Mouse (Mus musculus) heart, embryonic 12.5 days (tissue): ENCODE data around the gene Aldh3a2. TPM values are rescaled to one million over a fixed set of nuclear protein-coding genes. Genes with fewer than 3 reads are reported as not detected.
"Not testable (repeated sequence)": the region's sequence is repeated elsewhere in the genome, so short reads cannot be mapped to it uniquely, and the experiment has no call there.

Experiments used
- ATAC-seq: fragments of 200-750 bp; cut with Nextera tagmentation; 2 replicates; pipeline ENCODE4 v1.8.0; 2017; ENCODE audit warnings: moderate TSS enrichment, moderate library complexity; ENCODE audit not compliant: insufficient number of reproducible peaks, low FRiP score
- H3K27ac ChIP-seq: fragments of 300-500 bp; sonication (generic); 2 replicates; pipeline ENCODE4 v1.5.1; 2016; ENCODE audit warnings: mild to moderate bottlenecking, moderate library complexity; ENCODE audit not compliant: poor library complexity, severe bottlenecking
- H3K27me3 ChIP-seq: fragments of 300-500 bp; sonication (generic); replicated peaks from 2 replicates; pipeline ENCODE4 v1.6.1; 2016; ENCODE audit warnings: mild to moderate bottlenecking, moderate library complexity
- H3K36me3 ChIP-seq: fragments of 300-500 bp; sonication (generic); 2 replicates; pipeline ENCODE4 v1.6.1; 2016; ENCODE audit warnings: mild to moderate bottlenecking, moderate library complexity
- H3K4me1 ChIP-seq: fragments of 300-500 bp; sonication (generic); replicated peaks from 2 replicates; pipeline ENCODE4 v1.6.1; 2016; ENCODE audit warnings: mild to moderate bottlenecking
- H3K4me2 ChIP-seq: fragments of 300-500 bp; sonication (generic); 2 replicates; pipeline ENCODE4 v1.6.1; 2016; ENCODE audit warnings: mild to moderate bottlenecking, moderate library complexity
- H3K4me3 ChIP-seq: fragments of 300-500 bp; sonication (generic); 2 replicates; pipeline ENCODE4 v1.5.1; 2016; ENCODE audit warnings: mild to moderate bottlenecking
- H3K9ac ChIP-seq: fragments of 300-500 bp; sonication (generic); 2 replicates; pipeline ENCODE4 v1.6.1; 2016; ENCODE audit warnings: mild to moderate bottlenecking, moderate library complexity
- H3K9me3 ChIP-seq: fragments of 300-500 bp; sonication (generic); replicated peaks from 2 replicates; pipeline ENCODE4 v1.6.1; 2016; ENCODE audit warnings: mild to moderate bottlenecking, moderate library complexity
- WGBS: fragments of 180-500 bp; shearing (Covaris S2); methylation state at CpG from one replicate; pipeline ENCODE4 v1.1.7; 2016; 5-methylcytosine and 5-hydroxymethylcytosine counted together
- polyA plus RNA-seq: library from polyadenylated mRNA; unstranded; fragments of >200 nt; fragmentation: Nextera tagmentation; extraction: Ambion mirVana; gene quantifications from 2 replicates; pipeline ENCODE4 v1.2.1, GENCODE M21; 2016

Gene Aldh3a2
- polyA plus RNA-seq = 32.0 and 33.1 TPM in 2 replicates

- H3K27ac ChIP-seq = peak within 1 kb of the TSS; percentile 94
- H3K4me1 ChIP-seq = no peaks in the 10 kb centered on the region
- no peaks in the 10 kb centered on the region for H3K9me3 ChIP-seq
- under 1% methylated on average over 58 of the region's 58 CpGs for WGBS
- peak within 1 kb of the TSS; percentile 86 for H3K4me2 ChIP-seq
- ATAC-seq = peak; percentile 100
- no peaks in the 10 kb centered on the region for H3K27me3 ChIP-seq
- peak within 1 kb of the TSS; percentile 90 for H3K4me3 ChIP-seq
- H3K36me3 ChIP-seq = peaks cover 17% of the 10 kb centered on the region
- H3K9ac ChIP-seq = peak within 1 kb of the TSS; percentile 89
Measured at GRCm38 (mm10) chr11:61266551-61267533, at the start of gene Aldh3a2. Gene Aldh3a2, minus strand, starts transcription at chr11:61267464.

GRCm38 (mm10) chr11:61316864-61317263, 49.6 kb upstream of the Aldh3a2 start:
- Histone ChIP-seq H3K27me3 (no peaks in the 10 kb centered on the region), H3K4me2 (no peak overlapping the region), H3K9ac (no peak overlapping the region), H3K4me3 (no peak overlapping the region), H3K36me3 (no peaks in the 10 kb centered on the region), H3K27ac (no peak overlapping the region), H3K4me1 (peaks cover 35% of the 10 kb centered on the region), H3K9me3 (no peaks in the 10 kb centered on the region)
- ATAC-seq = no peak
- WGBS = 51% methylated on average over 2 of the region's 2 CpGs

DNA sequence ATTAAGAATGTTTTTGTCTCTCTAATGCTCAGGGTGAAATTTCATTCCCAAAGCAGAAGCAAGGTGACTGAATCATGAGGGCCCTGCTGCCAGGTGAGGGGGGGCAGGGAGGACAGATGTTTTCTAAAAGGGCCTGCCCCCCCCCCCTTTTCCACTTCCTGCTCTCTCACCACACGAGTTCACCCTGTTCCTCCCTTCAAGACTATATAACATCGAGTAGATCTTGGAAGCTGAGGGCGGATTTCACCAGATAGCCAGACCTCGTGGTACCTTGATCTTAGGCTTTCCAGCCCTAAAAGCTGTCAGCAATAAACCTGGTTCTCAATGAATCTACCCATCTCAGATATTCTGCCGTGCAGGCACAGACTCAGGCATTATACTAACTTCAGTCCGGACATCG, 43.1 kb upstream of the Aldh3a2 start:
- ATAC-seq = no peak
- Histone ChIP-seq H3K9ac (no peak overlapping the region), H3K27ac (no peak overlapping the region), H3K27me3 (no peaks in the 10 kb centered on the region), H3K9me3 (peaks cover 5% of the 10 kb centered on the region; the same call in 1 of the 2 replicates), H3K4me2 (no peak overlapping the region), H3K4me1 (peaks cover 10% of the 10 kb centered on the region), H3K36me3 (no peaks in the 10 kb centered on the region), H3K4me3 (no peak overlapping the region)
- WGBS = 73% methylated on average over 7 of the region's 7 CpGs

GRCm38 (mm10) chr11:61309831-61310230, 42.6 kb upstream of the Aldh3a2 start:
- H3K4me1 ChIP-seq = peaks cover 10% of the 10 kb centered on the region
- no peaks in the 10 kb centered on the region for H3K36me3 ChIP-seq
- H3K4me3 ChIP-seq = no peak overlapping the region
- no peak overlapping the region for H3K27ac ChIP-seq
- H3K9ac ChIP-seq = no peak overlapping the region
- ATAC-seq = no peak
- no peak overlapping the region for H3K4me2 ChIP-seq
- WGBS = 72% methylated on average over 12 of the region's 12 CpGs
- H3K27me3 ChIP-seq = no peaks in the 10 kb centered on the region
- H3K9me3 ChIP-seq = peaks cover 9% of the 10 kb centered on the region

GRCm38 (mm10) chr11:61307795-61308194, 40.5 kb upstream of the Aldh3a2 start:
- Histone ChIP-seq H3K36me3 (no peaks in the 10 kb centered on the region), H3K9ac (no peak overlapping the region), H3K27ac (no peak overlapping the region), H3K4me3 (no peak overlapping the region), H3K4me1 (0 out of 2 replicates have a peak, but pooled peaks cover 3% of the 10 kb centered on the region), H3K27me3 (no peaks in the 10 kb centered on the region), H3K9me3 (peaks cover 9% of the 10 kb centered on the region), H3K4me2 (peak overlapping the region; percentile 10; the same call in 1 of the 2 replicates)
- no peak for ATAC-seq
- 37% methylated on average over 7 of the region's 7 CpGs for WGBS

GRCm38 (mm10) chr11:61305377-61305776, 38.1 kb upstream of the Aldh3a2 start:
- 80% methylated on average over 4 of the region's 4 CpGs for WGBS
- no peak overlapping the region for H3K4me3 ChIP-seq
- H3K9ac ChIP-seq = no peak overlapping the region
- no peak overlapping the region for H3K27ac ChIP-seq
- peaks cover 9% of the 10 kb centered on the region for H3K9me3 ChIP-seq
- no peak overlapping the region for H3K4me2 ChIP-seq
- ATAC-seq = no peak
- no peaks in the 10 kb centered on the region for H3K36me3 ChIP-seq
- peaks cover 11% of the 10 kb centered on the region for H3K4me1 ChIP-seq
- H3K27me3 ChIP-seq = no peaks in the 10 kb centered on the region

GRCm38 (mm10) chr11:61304535-61304934, 37.3 kb upstream of the Aldh3a2 start:
- H3K36me3 ChIP-seq, H3K9me3 ChIP-seq, H3K27me3 ChIP-seq, H3K4me3 ChIP-seq, H3K4me2 ChIP-seq, H3K27ac ChIP-seq, ATAC-seq, H3K9ac ChIP-seq: not testable (repeated sequence)
- 89% methylated on average over 6 of the region's 10 CpGs for WGBS
- peaks cover 16% of the 10 kb centered on the region for H3K4me1 ChIP-seq

GRCm38 (mm10) chr11:61300716-61301392, 33.6 kb upstream of the Aldh3a2 start:
- WGBS = 22% methylated on average over 12 of the region's 16 CpGs
- Histone ChIP-seq H3K9me3 (peaks cover 10% of the 10 kb centered on the region), H3K4me2 (peak overlapping the region; percentile 54), H3K27ac (no peak overlapping the region), H3K36me3 (no peaks in the 10 kb centered on the region), H3K9ac (peak overlapping the region; percentile 15; the same call in 1 of the 2 replicates), H3K4me1 (peaks cover 13% of the 10 kb centered on the region), H3K4me3 (peak overlapping the region; percentile 20), H3K27me3 (no peaks in the 10 kb centered on the region)
- peak; percentile 61; the same call in 1 of the 2 replicates for ATAC-seq

DNA sequence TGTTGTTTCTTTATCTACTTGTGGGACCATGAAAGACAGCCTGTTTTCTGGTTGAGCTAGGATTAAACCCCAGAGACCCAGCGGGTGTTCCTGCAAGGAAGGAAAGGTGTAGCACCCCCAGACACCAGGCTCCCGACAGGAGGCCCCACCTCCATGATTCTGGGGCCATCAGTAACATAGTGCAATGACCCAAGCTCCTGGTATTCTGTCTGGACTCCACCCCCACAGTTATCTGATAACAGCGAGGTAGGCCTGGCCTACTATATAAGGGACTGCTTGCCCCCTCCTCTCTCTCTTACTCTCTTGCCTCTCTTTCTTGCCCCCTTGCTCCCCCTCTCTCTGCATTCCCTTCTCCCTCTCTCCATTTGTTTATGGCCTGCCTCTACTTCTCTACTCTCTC, 32.9 kb upstream of the Aldh3a2 start:
- WGBS = 45% methylated on average over 3 of the region's 3 CpGs
- 0 out of 2 replicates have a peak overlapping the region, but pooled peaks have one; percentile 15 for H3K9ac ChIP-seq
- peaks cover 13% of the 10 kb centered on the region for H3K4me1 ChIP-seq
- H3K4me2 ChIP-seq = peak overlapping the region; percentile 54
- no peak overlapping the region for H3K27ac ChIP-seq
- ATAC-seq = no peak
- H3K36me3 ChIP-seq = no peaks in the 10 kb centered on the region
- no peaks in the 10 kb centered on the region for H3K27me3 ChIP-seq
- peaks cover 9% of the 10 kb centered on the region for H3K9me3 ChIP-seq
- H3K4me3 ChIP-seq = no peak overlapping the region

- Histone ChIP-seq H3K4me2 (no peak overlapping the region), H3K9ac (no peak overlapping the region), H3K27me3 (no peaks in the 10 kb centered on the region), H3K4me3 (no peak overlapping the region), H3K27ac (no peak overlapping the region), H3K36me3 (no peaks in the 10 kb centered on the region), H3K9me3 (peaks cover 8% of the 10 kb centered on the region; the same call in 1 of the 2 replicates), H3K4me1 (peaks cover 13% of the 10 kb centered on the region)
- 65% methylated on average over 2 of the region's 2 CpGs for WGBS
- no peak for ATAC-seq
Measured at GRCm38 (mm10) chr11:61297901-61298300, 30.6 kb upstream of the Aldh3a2 start.

GRCm38 (mm10) chr11:61297326-61297725, 30.1 kb upstream of the Aldh3a2 start:
- Histone ChIP-seq H3K4me1 (peaks cover 13% of the 10 kb centered on the region), H3K27ac (no peak overlapping the region), H3K27me3 (no peaks in the 10 kb centered on the region), H3K4me2 (no peak overlapping the region), H3K4me3 (no peak overlapping the region), H3K9me3 (peaks cover 8% of the 10 kb centered on the region; the same call in 1 of the 2 replicates), H3K9ac (no peak overlapping the region), H3K36me3 (no peaks in the 10 kb centered on the region)
- ATAC-seq = no peak
- WGBS = 78% methylated on average over 2 of the region's 2 CpGs
